Mouse (Mus musculus): ENCODE measurements at regions not wholly inside any gene's neighbourhood (a gene's known extent, or its start where the extent isn't known, plus 50 kb on each side); places are given as distances from the start of the nearest gene placed in this dataset.
"Not testable (repeated sequence)": the region's sequence is repeated elsewhere in the genome, so short reads cannot be mapped to it uniquely, and the experiment has no call there.

DNA sequence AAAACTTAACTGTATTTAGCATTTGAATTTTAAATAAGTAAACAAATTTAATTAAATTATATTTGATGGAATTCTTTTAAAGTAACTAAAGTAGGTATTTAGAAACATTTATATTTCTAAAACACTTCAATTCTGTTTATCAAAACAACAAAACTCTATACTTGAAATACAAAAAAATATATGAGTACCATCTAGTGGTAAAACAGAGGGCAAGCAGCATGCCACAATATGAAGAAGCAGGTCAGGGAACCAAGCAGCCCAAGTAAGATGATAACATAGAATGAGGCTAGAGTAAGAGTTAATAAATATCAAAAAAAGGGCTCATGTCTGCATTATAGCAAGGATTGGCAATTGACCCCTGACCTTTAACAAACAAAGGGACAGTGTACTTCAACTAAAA is 639.7 kb downstream of the Cdh10 start:
- in situ Hi-C loops (cut with MboI, MseI) = no loop called here

DNA sequence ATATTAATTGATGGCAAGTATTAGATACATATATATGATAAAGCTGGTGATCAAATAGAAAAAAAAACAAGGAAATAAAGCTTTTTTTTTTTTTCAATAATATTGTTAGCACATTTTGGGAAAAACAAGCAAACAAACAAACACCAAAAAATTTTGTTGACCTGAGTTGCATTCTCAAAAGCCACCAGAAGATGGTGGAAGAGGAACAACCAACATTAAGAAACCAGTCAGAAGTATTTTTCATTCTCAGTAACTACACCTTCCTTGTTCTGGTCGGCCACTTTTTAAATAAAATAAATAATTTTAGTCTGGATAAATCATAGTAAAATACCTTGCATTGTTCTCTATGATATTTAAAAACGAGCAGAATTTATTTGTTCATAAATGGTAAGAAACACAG is 654.8 kb downstream of the Cdh10 start:
- in situ Hi-C loops (cut with MboI, MseI) = no loop called here

DNA sequence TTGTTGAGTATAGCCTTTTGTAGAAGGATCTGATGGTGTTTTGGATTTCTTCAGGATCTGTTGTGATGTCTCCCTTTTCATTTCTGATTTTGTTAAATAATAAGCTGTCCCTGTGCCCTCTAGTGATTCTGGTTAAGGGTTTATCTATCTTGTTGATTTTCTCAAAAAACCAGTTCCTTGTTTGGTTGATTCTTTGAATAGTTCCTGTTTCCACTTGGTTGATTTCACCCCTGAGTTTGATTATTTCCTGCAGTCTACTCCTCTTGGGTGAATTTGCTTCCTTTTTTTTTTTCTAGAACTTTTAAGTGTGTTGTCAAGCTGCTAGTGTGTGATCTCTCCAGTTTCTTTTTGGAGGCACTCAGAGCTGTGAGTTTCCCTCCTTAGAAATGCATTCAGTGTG is 674.8 kb downstream of the Cdh10 start:
- in situ Hi-C loops (cut with MboI, MseI) = not testable (repeated sequence)

DNA sequence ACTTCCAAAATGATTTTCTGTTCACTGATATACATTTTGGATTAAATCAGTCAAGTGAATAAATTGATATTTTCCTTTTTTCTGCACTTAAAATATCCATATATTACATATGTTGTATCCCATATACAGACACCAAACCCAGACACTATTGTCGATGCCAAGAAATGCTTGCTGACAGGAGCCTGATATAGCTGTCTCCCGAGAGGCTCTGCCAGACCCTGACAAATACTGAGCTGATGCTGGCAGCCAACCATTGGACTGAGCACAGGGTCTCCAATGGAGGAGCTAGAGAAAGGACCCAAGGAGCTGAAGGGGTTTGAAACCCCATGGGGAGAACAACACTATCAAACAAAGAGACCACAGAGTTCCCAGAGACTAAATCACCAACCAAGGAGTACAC is 700.6 kb downstream of the Cdh10 start:
- in situ Hi-C loops (cut with MboI, MseI) = loop anchor here (25.0 kb wide), 1 partner anchor 1468 kb away; no protein-coding TSS in a partner anchor

DNA sequence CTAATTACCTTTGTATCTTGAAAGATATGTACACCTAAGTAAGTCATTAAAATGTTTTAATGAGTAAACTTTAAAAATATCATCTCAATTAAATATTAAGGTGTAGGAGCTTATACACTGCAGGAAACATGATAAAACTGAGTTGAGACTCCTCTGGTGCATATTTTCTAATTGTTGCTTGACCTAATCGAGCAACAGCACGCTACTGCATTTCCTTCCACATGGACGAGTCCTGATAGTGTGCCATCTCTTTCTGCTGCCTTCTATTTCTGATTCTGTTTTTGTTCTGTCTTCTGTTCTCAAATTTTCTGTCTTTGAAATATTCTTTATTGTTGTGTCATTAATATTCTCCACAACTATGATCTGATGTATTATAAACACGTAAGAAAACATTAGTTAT is 721.9 kb downstream of the Cdh10 start:
- in situ Hi-C loops (cut with MboI, MseI) = no loop called here

DNA sequence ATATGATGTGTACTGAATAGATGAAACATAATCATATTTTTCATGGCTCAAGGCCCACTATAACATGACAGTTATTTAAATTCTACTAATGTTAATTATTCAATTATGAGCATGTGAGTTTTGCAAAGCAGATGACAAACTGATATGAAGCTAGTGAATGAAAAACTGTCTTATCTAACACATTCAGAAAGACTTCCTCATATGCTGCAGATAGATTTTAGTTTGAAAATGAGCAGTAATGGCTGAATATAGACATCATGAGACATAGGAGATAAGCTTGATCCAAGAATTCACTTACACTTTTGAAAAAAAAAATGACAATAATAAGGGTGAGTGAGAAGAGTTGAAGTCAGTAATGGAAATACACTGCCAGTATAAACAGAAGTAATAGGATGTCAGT is 731.0 kb downstream of the Cdh10 start:
- in situ Hi-C loops (cut with MboI, MseI) = no loop called here

DNA sequence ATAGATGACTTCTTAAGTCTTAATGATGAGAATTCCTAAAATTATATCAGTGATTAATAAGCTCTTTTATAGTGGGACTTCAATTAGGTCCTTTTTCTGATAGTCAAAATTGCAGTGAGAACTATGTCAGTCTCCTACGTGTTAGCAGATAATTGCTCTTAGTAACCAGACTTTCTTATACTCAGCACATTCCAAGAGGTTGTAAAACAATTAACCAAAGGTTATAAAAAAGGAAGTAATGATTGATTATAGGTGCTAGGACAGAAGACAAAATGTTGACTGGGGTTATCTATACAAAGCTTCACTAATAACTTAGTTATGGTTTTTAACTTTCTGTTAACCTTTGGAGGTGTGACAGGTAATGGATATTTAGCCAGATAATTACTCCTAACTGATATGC is 766.0 kb downstream of the Cdh10 start:
- in situ Hi-C loops (cut with MboI, MseI) = loop anchor here (10.0 kb wide), 1 partner anchor 490 kb away; no protein-coding TSS in a partner anchor

DNA sequence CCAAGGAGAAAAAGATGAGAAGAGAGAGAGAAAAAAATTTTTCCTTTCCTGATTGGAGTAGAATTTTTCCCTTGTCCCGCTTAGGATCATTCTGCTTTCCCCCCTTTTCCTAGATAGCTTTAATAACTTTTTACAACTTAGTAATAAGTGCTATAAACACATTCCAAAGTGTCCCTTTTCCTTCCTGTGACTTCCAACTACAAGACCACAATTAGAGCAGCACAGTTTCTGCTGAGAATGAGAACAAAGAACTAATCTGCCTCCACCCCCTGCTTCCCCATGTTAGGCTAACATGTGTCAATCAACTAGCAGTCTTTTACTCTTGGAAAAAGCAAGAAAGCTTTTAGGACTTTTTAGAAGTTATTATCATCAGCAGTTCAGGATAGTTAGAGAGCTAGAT is 766.5 kb downstream of the Cdh10 start:
- in situ Hi-C loops (cut with MboI, MseI) = loop anchor here (10.0 kb wide), 1 partner anchor 490 kb away; no protein-coding TSS in a partner anchor

DNA sequence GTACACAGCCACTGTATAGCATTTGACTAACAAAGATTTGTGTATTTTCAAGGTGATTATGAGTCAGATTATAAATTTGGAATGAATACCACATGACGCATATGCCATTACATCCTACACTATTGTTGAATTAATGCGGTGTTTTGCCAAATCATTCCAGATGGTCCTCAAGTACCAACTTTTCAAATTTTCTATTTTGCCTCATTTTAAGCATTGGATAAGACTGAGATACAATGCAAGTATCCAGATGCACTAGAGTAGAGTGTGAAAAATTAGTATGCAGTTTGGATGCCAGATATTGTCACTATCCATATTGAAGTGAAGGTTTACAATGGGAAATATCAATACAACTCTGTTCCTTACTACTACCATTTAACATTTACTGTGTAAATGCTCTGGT is 775.0 kb downstream of the Cdh10 start:
- in situ Hi-C loops (cut with MboI, MseI) = no loop called here

DNA sequence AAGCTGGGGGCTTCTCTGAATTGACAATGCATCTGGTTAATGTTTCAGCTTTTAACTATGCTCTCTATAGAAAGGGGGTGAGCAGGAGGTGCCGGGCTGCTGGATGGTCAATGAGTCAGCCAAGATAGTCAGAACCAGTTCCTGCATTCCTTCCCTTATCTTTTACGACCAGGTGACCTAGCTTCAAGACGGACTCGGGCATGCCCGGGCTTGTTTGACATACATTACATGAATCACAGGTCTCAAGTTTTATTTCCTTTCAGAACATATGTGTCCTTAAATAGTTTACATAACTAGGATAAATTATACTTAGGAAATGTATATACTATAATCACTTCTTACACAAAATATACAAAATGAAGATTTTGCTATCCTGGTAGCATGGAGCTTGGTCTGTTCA is 803.6 kb downstream of the Cdh10 start:
- in situ Hi-C loops (cut with MboI, MseI) = not testable (repeated sequence)

DNA sequence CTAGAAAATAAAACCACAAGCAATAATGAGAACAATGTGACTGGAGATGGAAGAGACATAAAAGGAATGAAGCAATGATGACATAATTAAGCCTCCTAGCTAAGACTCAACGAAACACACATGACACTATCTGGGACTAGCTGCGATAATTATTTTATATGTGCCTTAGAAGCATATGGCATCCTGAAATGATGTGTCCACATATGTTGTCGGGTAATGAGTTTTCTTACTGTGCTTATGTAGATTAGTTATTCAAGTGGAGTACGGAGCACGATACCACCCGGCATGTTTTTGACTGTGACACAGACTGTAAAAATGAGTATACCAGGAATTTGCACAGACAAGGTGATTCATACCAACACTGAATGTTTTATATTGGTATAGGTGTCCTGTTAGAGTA is 781.7 kb upstream of the Cdh12 start:
- in situ Hi-C loops (cut with MboI, MseI) = no loop called here

DNA sequence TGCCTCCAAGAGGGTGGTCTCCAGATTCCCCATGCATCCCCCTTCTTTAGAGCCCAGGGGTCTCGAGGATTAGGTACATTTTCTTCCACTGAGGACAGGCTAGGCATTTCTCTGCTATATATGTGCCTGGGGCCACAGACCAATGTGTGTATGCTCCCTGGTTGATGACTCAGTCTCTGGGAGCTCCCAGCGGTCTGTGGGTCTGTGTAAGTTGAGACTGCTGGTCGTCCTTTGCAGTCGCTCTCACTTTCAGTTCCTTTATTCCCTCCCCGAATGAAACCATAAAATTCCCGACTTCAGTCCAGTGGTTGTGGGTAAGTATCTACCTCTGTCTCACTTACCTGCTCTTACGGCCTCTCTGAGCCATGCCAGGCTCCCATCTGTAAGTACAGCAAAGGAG is 773.5 kb upstream of the Cdh12 start:
- in situ Hi-C loops (cut with MboI, MseI) = no loop called here

DNA sequence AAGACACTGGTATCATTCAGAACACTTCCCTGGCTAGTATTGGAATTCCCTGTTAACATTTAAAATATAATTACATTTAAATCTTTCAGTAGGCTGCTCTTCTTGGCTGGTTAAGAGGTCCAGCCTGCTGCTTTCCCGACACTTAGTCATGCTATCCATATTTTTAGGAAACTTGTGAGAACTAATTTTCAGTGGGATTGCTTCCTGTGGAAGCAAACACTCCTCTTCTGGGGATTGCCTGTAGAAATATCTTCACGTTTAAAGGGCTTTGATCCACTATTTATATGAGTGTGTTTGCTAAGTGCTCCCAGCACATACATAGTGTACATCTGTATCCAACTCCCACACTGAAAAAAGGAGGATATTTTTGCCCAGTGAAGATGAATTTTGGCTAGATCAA is 761.8 kb upstream of the Cdh12 start:
- in situ Hi-C loops (cut with MboI, MseI) = no loop called here

DNA sequence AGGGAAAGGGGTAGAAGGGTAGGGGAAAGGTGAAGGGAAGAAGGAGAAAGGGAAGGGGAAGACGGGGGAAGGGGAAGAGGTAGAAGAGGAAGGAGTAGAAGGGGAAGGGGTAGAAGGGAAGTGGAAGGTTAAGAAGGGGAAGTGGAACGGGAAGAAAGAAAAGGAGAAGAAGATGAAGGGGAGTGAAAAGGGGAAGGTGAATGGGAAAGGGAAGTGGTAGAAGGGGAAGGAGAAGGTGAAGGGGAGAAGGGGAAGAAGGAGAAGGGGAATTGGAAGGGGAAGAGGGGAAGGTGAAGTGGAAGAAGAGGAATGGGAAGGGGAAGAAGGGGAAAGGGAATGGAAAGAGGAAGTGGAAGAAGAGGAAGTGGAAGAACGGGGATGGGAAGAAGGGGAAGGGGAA is 737.3 kb upstream of the Cdh12 start:
- in situ Hi-C loops (cut with MboI, MseI) = no loop called here
